Mouse (Mus musculus) MEL (cell line): ENCODE results near the gene Plxna4. TPM values are rescaled to one million over a fixed set of nuclear protein-coding genes. Genes with fewer than 3 reads are reported as not detected.

ENCODE experiments used
- DNase-seq: peaks from one replicate; pipeline ENCODE4 v3.0.0; 2011; ENCODE audit warnings: low read depth, low spot score
- H3K27ac ChIP-seq: 2 replicates; pipeline ENCODE4 v1.5.1; 2012; ENCODE audit warnings: low read depth, mild to moderate bottlenecking, control low read depth, low read length, moderate library complexity; ENCODE audit not compliant: control insufficient read depth
- H3K27me3 ChIP-seq, 2 experiments: fragments of 150-350 bp in 1 of 2; sonication (generic) in 1 of 2; 2 replicates each; pipeline ENCODE4 v1.6.1; 2012; ENCODE audit warnings: low read length in 2 of 2, mild to moderate bottlenecking in 2 of 2, improper control_type of control experiment in 1 of 2, moderate library complexity in 1 of 2; ENCODE audit not compliant: insufficient read depth in 2 of 2, control insufficient read depth in 1 of 2
- H3K36me3 ChIP-seq, 2 experiments: 2 replicates each; pipeline ENCODE4 v1.6.1; 2012 to 2014; ENCODE audit warnings: low read length in 2 of 2, improper control_type of control experiment in 1 of 2, inconsistent platforms in 1 of 2, mild to moderate bottlenecking in 1 of 2; ENCODE audit not compliant: insufficient read depth in 2 of 2, control insufficient read depth in 1 of 2
- H3K4me1 ChIP-seq, 2 experiments: fragments of 150-350 bp in 1 of 2; sonication (generic) in 1 of 2; 2 replicates each; pipeline ENCODE4 v1.6.1; 2012; ENCODE audit warnings: low read length in 2 of 2, improper control_type of control experiment in 1 of 2, mild to moderate bottlenecking in 1 of 2; ENCODE audit not compliant: insufficient read depth in 2 of 2, control insufficient read depth in 1 of 2
- H3K4me3 ChIP-seq, 2 experiments: fragments of 150-350 bp in 1 of 2; sonication (generic) in 1 of 2; 2 replicates each; pipeline ENCODE4 v1.5.1; 2012; ENCODE audit warnings: low read depth in 2 of 2, low read length in 2 of 2, mild to moderate bottlenecking in 2 of 2, moderate library complexity in 2 of 2, control low read depth in 1 of 2, improper control_type of control experiment in 1 of 2; ENCODE audit not compliant: control insufficient read depth in 1 of 2, insufficient read depth in 1 of 2
- H3K79me2 ChIP-seq: 2 replicates; pipeline ENCODE4 v1.6.1; 2012; ENCODE audit warnings: mild to moderate bottlenecking, low read length, moderate library complexity; ENCODE audit not compliant: control insufficient read depth, poor library complexity, insufficient read depth
- H3K9ac ChIP-seq: 2 replicates; pipeline ENCODE4 v1.6.1; 2012; ENCODE audit warnings: low read depth, mild to moderate bottlenecking, control low read depth, low read length, moderate library complexity; ENCODE audit not compliant: control insufficient read depth, poor library complexity, severe bottlenecking
- H3K9me3 ChIP-seq: fragments of 150-350 bp; sonication (generic); replicated peaks from 2 replicates; pipeline ENCODE4 v1.6.1; 2012; ENCODE audit warnings: mild to moderate bottlenecking, low read length, improper control_type of control experiment, moderate library complexity; ENCODE audit not compliant: insufficient read depth
- CHD1 ChIP-seq: IDR thresholded peaks from 2 replicates; pipeline ENCODE4 v1.6.1; 2012; ENCODE audit warnings: low read depth, mild to moderate bottlenecking, inconsistent platforms, low read length, improper control_type of control experiment
- CHD2 ChIP-seq: IDR thresholded peaks from 2 replicates; pipeline ENCODE4 v1.6.1; 2011; ENCODE audit warnings: low read length, improper control_type of control experiment
- E2F4 ChIP-seq: IDR thresholded peaks from 2 replicates; pipeline ENCODE4 v1.6.1; 2011; ENCODE audit warnings: low read depth, low read length, improper control_type of control experiment, borderline replicate concordance
- ELF1 ChIP-seq: IDR thresholded peaks from 2 replicates; pipeline ENCODE4 v1.6.1; 2014; ENCODE audit warnings: low read depth, mild to moderate bottlenecking, inconsistent platforms, low read length, improper control_type of control experiment, moderate library complexity
- EP300 ChIP-seq, 2 experiments: IDR thresholded peaks; 2 replicates each; pipeline ENCODE4 v1.6.1; 2011; ENCODE audit warnings: improper control_type of control experiment in 2 of 2, low read length in 2 of 2, low read depth in 1 of 2, mild to moderate bottlenecking in 1 of 2
- GABPA ChIP-seq: IDR thresholded peaks from 2 replicates; pipeline ENCODE4 v1.6.1; 2012; ENCODE audit warnings: low read depth, mild to moderate bottlenecking, inconsistent platforms, low read length, improper control_type of control experiment, moderate library complexity
- GATA1 ChIP-seq: IDR thresholded peaks from 2 replicates; pipeline ENCODE4 v1.6.1; 2011; ENCODE audit warnings: low read depth, low read length, improper control_type of control experiment
- JUND ChIP-seq: IDR thresholded peaks from 2 replicates; pipeline ENCODE4 v1.6.1; 2011; ENCODE audit warnings: low read depth, mild to moderate bottlenecking, improper control_type of control experiment, low read length
- KAT2A ChIP-seq: conservative IDR thresholded peaks from 2 replicates; pipeline ENCODE4 v1.6.1; 2012; ENCODE audit warnings: low read depth, low read length, improper control_type of control experiment, inconsistent platforms
- MAFK ChIP-seq: IDR thresholded peaks from 2 replicates; pipeline ENCODE4 v1.6.1; 2011; ENCODE audit warnings: low read depth, mild to moderate bottlenecking, low read length, improper control_type of control experiment, borderline replicate concordance
- MAX ChIP-seq: IDR thresholded peaks from 2 replicates; pipeline ENCODE4 v1.6.1; 2011; ENCODE audit warnings: low read length, improper control_type of control experiment
- MAZ ChIP-seq: IDR thresholded peaks from 2 replicates; pipeline ENCODE4 v1.6.1; 2012; ENCODE audit warnings: low read depth, mild to moderate bottlenecking, inconsistent platforms, low read length, improper control_type of control experiment
- MXI1 ChIP-seq: IDR thresholded peaks from 2 replicates; pipeline ENCODE4 v1.6.1; 2011; ENCODE audit warnings: mild to moderate bottlenecking, low read depth, low read length, improper control_type of control experiment
- MYC ChIP-seq: IDR thresholded peaks from 2 replicates; pipeline ENCODE4 v1.6.1; 2011; ENCODE audit warnings: low read depth, mild to moderate bottlenecking, low read length, improper control_type of control experiment, moderate library complexity
- NELFE ChIP-seq: IDR thresholded peaks from 2 replicates; pipeline ENCODE4 v1.6.1; 2011; ENCODE audit warnings: low read depth, low read length, improper control_type of control experiment
- NRF1 ChIP-seq: IDR thresholded peaks from 2 replicates; pipeline ENCODE4 v1.6.1; 2014; ENCODE audit warnings: low read depth, mild to moderate bottlenecking, inconsistent platforms, low read length, improper control_type of control experiment, moderate library complexity; ENCODE audit not compliant: poor library complexity, insufficient read depth, severe bottlenecking
- POLR2A ChIP-seq, 2 experiments: IDR thresholded peaks; 2 replicates each; pipeline ENCODE4 v1.6.1; 2011 to 2012; ENCODE audit warnings: low read length in 2 of 2, mild to moderate bottlenecking in 2 of 2, control low read depth in 1 of 2, improper control_type of control experiment in 1 of 2, low read depth in 1 of 2, moderate library complexity in 1 of 2; ENCODE audit not compliant: control insufficient read depth in 1 of 2, insufficient read depth in 1 of 2, poor library complexity in 1 of 2
- POLR2AphosphoS2 ChIP-seq: IDR thresholded peaks from 2 replicates; pipeline ENCODE4 v1.6.1; 2011; ENCODE audit warnings: low read length, improper control_type of control experiment
- POLR2AphosphoS5 ChIP-seq: IDR thresholded peaks from 2 replicates; pipeline ENCODE4 v1.6.1; 2012; ENCODE audit warnings: low read depth, borderline replicate concordance, mild to moderate bottlenecking, inconsistent platforms, low read length, moderate library complexity, mixed read lengths
- RCOR1 ChIP-seq: IDR thresholded peaks from 2 replicates; pipeline ENCODE4 v1.6.1; 2012; ENCODE audit warnings: low read depth, mild to moderate bottlenecking, inconsistent platforms, low read length, improper control_type of control experiment
- SIN3A ChIP-seq: IDR thresholded peaks from 2 replicates; pipeline ENCODE4 v1.6.1; 2012; ENCODE audit warnings: low read length, improper control_type of control experiment, inconsistent platforms
- SMC3 ChIP-seq: IDR thresholded peaks from 2 replicates; pipeline ENCODE4 v1.6.1; 2011; ENCODE audit warnings: low read depth, low read length, improper control_type of control experiment
- TBP ChIP-seq: IDR thresholded peaks from 2 replicates; pipeline ENCODE4 v1.8.0; 2011; ENCODE audit warnings: low read depth, low read length, improper control_type of control experiment
- UBTF ChIP-seq: IDR thresholded peaks from 2 replicates; pipeline ENCODE4 v1.6.1; 2012; ENCODE audit warnings: low read depth, mild to moderate bottlenecking, inconsistent platforms, low read length, improper control_type of control experiment, moderate library complexity, borderline replicate concordance; ENCODE audit not compliant: insufficient read depth
- USF1 ChIP-seq: IDR thresholded peaks from 2 replicates; pipeline ENCODE4 v1.6.1; 2014; ENCODE audit warnings: low read depth, mild to moderate bottlenecking, inconsistent platforms, low read length, improper control_type of control experiment, moderate library complexity
- USF2 ChIP-seq, 2 experiments: IDR thresholded peaks; 2 replicates each; pipeline ENCODE4 v1.6.1; 2011 to 2012; ENCODE audit warnings: improper control_type of control experiment in 2 of 2, low read length in 2 of 2, borderline replicate concordance in 1 of 2, inconsistent platforms in 1 of 2, low read depth in 1 of 2, mild to moderate bottlenecking in 1 of 2; ENCODE audit not compliant: insufficient read depth in 1 of 2
- ZC3H11A ChIP-seq: IDR thresholded peaks from 2 replicates; pipeline ENCODE4 v1.6.1; 2012; ENCODE audit warnings: low read depth, mild to moderate bottlenecking, inconsistent platforms, low read length, improper control_type of control experiment
- ZNF384 ChIP-seq: IDR thresholded peaks from 2 replicates; pipeline ENCODE4 v1.6.1; 2012; ENCODE audit warnings: low read depth, mild to moderate bottlenecking, inconsistent platforms, low read length, improper control_type of control experiment
- polyA plus RNA-seq, 2 experiments: library from polyadenylated mRNA; stranded (reverse) in 1 of 2; unstranded in 1 of 2; fragments of >175 nt in 1 of 2; fragments of >200 nt in 1 of 2; gene quantifications; 2 replicates each; pipeline versions ENCODE4 v1.2.1 to v1.2.4; 2012; ENCODE audit warnings: low replicate concordance in 2 of 2, low read depth in 1 of 2; ENCODE audit not compliant: insufficient read length in 2 of 2, insufficient read depth in 1 of 2, missing spikeins in 1 of 2
- total RNA-seq: library from RNA; depleted of rRNA; stranded (reverse); fragments of 300-350 nt; gene quantifications from 2 replicates; pipeline ENCODE4 v1.2.3, GENCODE M21; 2012

Gene Plxna4
- total and polyA plus RNA-seq, 3 experiments, result 0.01 TPM; not detected in 2

GRCm38 (mm10) chr6:32158347-32158746, 429.6 kb downstream of the Plxna4 start:
- no peaks in the 10 kb centered on the region for H3K4me1 ChIP-seq
- H3K27ac ChIP-seq, result no peak overlapping the region
- no peaks in the 10 kb centered on the region for H3K79me2 ChIP-seq
- no peaks in the 10 kb centered on the region for H3K36me3 ChIP-seq
- TF ChIP-seq MYC (no peak), CHD1 (no peak), CHD2 (no peak), MAFK (no peak), KAT2A (no peak), SMC3 (no peak), RCOR1 (no peak), USF1 (no peak), POLR2A (IDR thresholded peaks at IDR 0.05; ENCODE audit: control insufficient read depth in 1 of 2, insufficient read depth in 1 of 2, low read depth in 1 of 2, low read length in 2 of 2, poor library complexity in 1 of 2) (no peak), GATA1 (no peak), UBTF (no peak)
- TF ChIP-seq, all 39 proteins: peak for 0
- DNase-seq, result no peak
- Histone ChIP-seq H3K9me3 (no peaks in the 10 kb centered on the region), H3K4me3 (no peak overlapping the region), H3K27me3 (no peaks in the 10 kb centered on the region; a peak in 1 of 4 replicates), H3K9ac (no peak overlapping the region)

DNA sequence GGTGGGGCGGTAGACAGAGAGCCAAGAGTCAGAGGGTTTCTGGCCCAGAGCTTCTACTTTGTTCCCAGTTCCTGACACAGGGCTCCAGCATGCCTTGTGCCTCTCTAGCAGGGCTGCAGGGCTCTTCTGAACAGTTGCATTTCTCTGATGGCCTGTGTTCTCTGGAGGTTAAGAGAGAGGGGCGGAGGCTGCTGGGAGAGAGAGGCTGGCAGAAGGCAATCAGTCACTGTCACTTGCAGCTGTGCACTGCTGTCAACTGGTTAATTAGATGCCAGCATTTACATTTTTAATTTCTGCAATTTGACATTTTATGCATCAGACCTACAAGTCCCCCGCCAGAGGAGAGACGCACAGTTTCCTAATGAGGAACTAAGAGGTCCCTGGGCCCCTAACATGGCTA, 434.8 kb downstream of the Plxna4 start:
- no peak for TF ChIP-seq GABPA
- no peak for TF ChIP-seq ZC3H11A
- no peak for TF ChIP-seq EP300 (IDR thresholded peaks at IDR 0.05; ENCODE audit: low read depth in 1 of 2, low read length in 2 of 2)
- TF ChIP-seq MAX, result no peak
- TF ChIP-seq USF2 (IDR thresholded peaks at IDR 0.05; ENCODE audit: borderline replicate concordance in 1 of 2, insufficient read depth in 1 of 2, low read depth in 1 of 2, low read length in 2 of 2), result no peak
- no peak for TF ChIP-seq POLR2AphosphoS5
- no peak for TF ChIP-seq MAZ
- no peak for TF ChIP-seq CHD1
- no peak for TF ChIP-seq E2F4
- TF ChIP-seq SMC3, result no peak
- no peak for TF ChIP-seq MXI1
- no peak for TF ChIP-seq POLR2AphosphoS2
- TF ChIP-seq ELF1, result no peak
- TF ChIP-seq NELFE, result no peak
- no peak for TF ChIP-seq SIN3A
- TF ChIP-seq NRF1, result no peak
- no peak for TF ChIP-seq TBP
- no peak for TF ChIP-seq MYC
- TF ChIP-seq JUND, result no peak
- TF ChIP-seq ZNF384, result no peak
- no peaks in the 10 kb centered on the region for H3K79me2 ChIP-seq
- no peak for DNase-seq
- H3K9me3 ChIP-seq, result no peaks in the 10 kb centered on the region; the same call in 1 of the 2 replicates
- H3K27ac ChIP-seq, result no peak overlapping the region
- no peak overlapping the region for H3K9ac ChIP-seq
- no peaks in the 10 kb centered on the region for H3K4me1 ChIP-seq
- H3K27me3 ChIP-seq, result no peaks in the 10 kb centered on the region; a peak in 1 of 4 replicates
- H3K4me3 ChIP-seq, result no peak overlapping the region
- no peaks in the 10 kb centered on the region for H3K36me3 ChIP-seq
